Mouse (Mus musculus) hindbrain, embryonic 16.5 days (tissue): ENCODE data around the gene Rbm34. TPM values are rescaled to one million over a fixed set of nuclear protein-coding genes. Genes with fewer than 3 reads are reported as not detected.
"Not testable (repeated sequence)": the region's sequence is repeated elsewhere in the genome, so short reads cannot be mapped to it uniquely, and the experiment has no call there.

ENCODE experiments used
- ATAC-seq: fragments of 200-750 bp; cut with Nextera tagmentation; 2 replicates; pipeline ENCODE4 v1.8.0; 2017; ENCODE audit warnings: moderate TSS enrichment, moderate library complexity
- H3K27ac ChIP-seq: fragments of 300-500 bp; sonication (generic); 2 replicates; pipeline ENCODE4 v1.5.1; 2014; ENCODE audit warnings: low read depth, mild to moderate bottlenecking, control low read depth, low read length, moderate library complexity
- H3K27me3 ChIP-seq: fragments of 300-500 bp; sonication (generic); replicated peaks from 2 replicates; pipeline ENCODE4 v1.6.1; 2014; ENCODE audit warnings: low read length; ENCODE audit not compliant: control insufficient read depth, insufficient read depth
- H3K36me3 ChIP-seq: fragments of 300-500 bp; sonication (generic); 2 replicates; pipeline ENCODE4 v1.6.1; 2014; ENCODE audit warnings: mild to moderate bottlenecking, low read length, moderate library complexity, mixed read lengths; ENCODE audit not compliant: control insufficient read depth, insufficient read depth
- H3K4me1 ChIP-seq: fragments of 300-500 bp; sonication (generic); 2 replicates; pipeline ENCODE4 v1.6.1; 2014; ENCODE audit warnings: low read depth, low read length; ENCODE audit not compliant: control insufficient read depth, insufficient read depth
- H3K4me2 ChIP-seq: fragments of 300-500 bp; sonication (generic); 2 replicates; pipeline ENCODE4 v1.6.1; 2014; ENCODE audit warnings: mild to moderate bottlenecking, low read length, control low read depth, moderate library complexity
- H3K4me3 ChIP-seq: fragments of 300-500 bp; sonication (generic); 2 replicates; pipeline ENCODE4 v1.5.1; 2014; ENCODE audit warnings: mild to moderate bottlenecking, low read length, control low read depth, moderate library complexity
- H3K9ac ChIP-seq: fragments of 300-500 bp; sonication (generic); 2 replicates; pipeline ENCODE4 v1.6.1; 2014; ENCODE audit warnings: low read depth, mild to moderate bottlenecking, control low read depth, low read length, moderate library complexity
- H3K9me3 ChIP-seq: fragments of 300-500 bp; sonication (generic); 2 replicates; pipeline ENCODE4 v1.6.1; 2014; ENCODE audit warnings: mild to moderate bottlenecking, low read length, moderate library complexity; ENCODE audit not compliant: control insufficient read depth
- WGBS: fragments of 180-500 bp; shearing (Covaris S2); extraction: QIAGEN DNeasy Blood & Tissue Kit; methylation state at CpG from one replicate; pipeline ENCODE4 v1.1.7; 2014; 5-methylcytosine and 5-hydroxymethylcytosine counted together
- polyA plus RNA-seq: library from polyadenylated mRNA; unstranded; fragments of >200 nt; fragmentation: Nextera tagmentation; extraction: Ambion mirVana; gene quantifications from 2 replicates; pipeline ENCODE4 v1.2.1, GENCODE M21; 2015

The Rbm34 gene
- polyA plus RNA-seq, 1 experiment from 2014 or later, result 20.5 TPM

GRCm38 (mm10) chr8:126918356-126918755, 52.5 kb downstream of the Rbm34 start:
- H3K9me3 ChIP-seq, result no peaks in the 10 kb centered on the region
- no peak for ATAC-seq
- H3K4me2 ChIP-seq, result no peak overlapping the region
- H3K4me1 ChIP-seq, result peaks cover 12% of the 10 kb centered on the region
- no peaks in the 10 kb centered on the region for H3K36me3 ChIP-seq
- H3K4me3 ChIP-seq, result no peak overlapping the region
- H3K27me3 ChIP-seq, result no peaks in the 10 kb centered on the region
- WGBS, result 92% methylated on average over 1 of the region's 1 CpGs
- no peak overlapping the region for H3K9ac ChIP-seq
- H3K27ac ChIP-seq, result no peak overlapping the region

GRCm38 (mm10) chr8:126917179-126917905, 53.5 kb downstream of the Rbm34 start:
- Histone ChIP-seq H3K9me3 (no peaks in the 10 kb centered on the region), H3K27me3 (no peaks in the 10 kb centered on the region), H3K36me3 (no peaks in the 10 kb centered on the region), H3K4me1 (peaks cover 14% of the 10 kb centered on the region), H3K4me2 (no peak overlapping the region), H3K4me3 (no peak overlapping the region), H3K9ac (no peak overlapping the region), H3K27ac (no peak overlapping the region)
- 65% methylated on average over 6 of the region's 6 CpGs for WGBS
- ATAC-seq, result no peak

GRCm38 (mm10) chr8:126916611-126917010, 54.3 kb downstream of the Rbm34 start:
- H3K36me3 ChIP-seq, result no peaks in the 10 kb centered on the region
- no peak overlapping the region for H3K4me3 ChIP-seq
- no peak overlapping the region for H3K27ac ChIP-seq
- no peaks in the 10 kb centered on the region for H3K9me3 ChIP-seq
- no peak overlapping the region for H3K9ac ChIP-seq
- no peaks in the 10 kb centered on the region for H3K27me3 ChIP-seq
- ATAC-seq, result no peak
- WGBS, result 93% methylated on average over 4 of the region's 4 CpGs
- no peak overlapping the region for H3K4me2 ChIP-seq
- peaks cover 14% of the 10 kb centered on the region for H3K4me1 ChIP-seq

GRCm38 (mm10) chr8:126914609-126915375, 56.1 kb downstream of the Rbm34 start:
- WGBS, result 27% methylated on average over 10 of the region's 10 CpGs
- Histone ChIP-seq H3K4me2 (no peak overlapping the region), H3K36me3 (no peaks in the 10 kb centered on the region)

GRCm38 (mm10) chr8:126914107-126914490, 56.8 kb downstream of the Rbm34 start:
- not testable (repeated sequence) for ATAC-seq, H3K9ac ChIP-seq, H3K27me3 ChIP-seq, H3K4me2 ChIP-seq, H3K9me3 ChIP-seq, H3K27ac ChIP-seq, H3K36me3 ChIP-seq, H3K4me3 ChIP-seq
- WGBS, result 72% methylated on average over 10 of the region's 10 CpGs
- peaks cover 10% of the 10 kb centered on the region for H3K4me1 ChIP-seq

More at GRCm38 (mm10) chr8:126914609-126915375, 56.1 kb downstream of the Rbm34 start:
- no peaks in the 10 kb centered on the region for H3K9me3 ChIP-seq
- H3K4me3 ChIP-seq, result no peak overlapping the region
- no peaks in the 10 kb centered on the region for H3K27me3 ChIP-seq
- H3K27ac ChIP-seq, result no peak overlapping the region
- peaks cover 10% of the 10 kb centered on the region for H3K4me1 ChIP-seq
- no peak overlapping the region for H3K9ac ChIP-seq
- no peak for ATAC-seq

- peak; percentile 78 for ATAC-seq
- H3K27ac ChIP-seq, result peak overlapping the region; percentile 61
- H3K27me3 ChIP-seq, result no peaks in the 10 kb centered on the region
- 40% methylated on average over 12 of the region's 12 CpGs for WGBS
- H3K4me2 ChIP-seq, result no peak overlapping the region
- no peaks in the 10 kb centered on the region for H3K36me3 ChIP-seq
- H3K4me1 ChIP-seq, result peaks cover 10% of the 10 kb centered on the region
- H3K9me3 ChIP-seq, result no peaks in the 10 kb centered on the region
- H3K4me3 ChIP-seq, result no peak overlapping the region
- H3K9ac ChIP-seq, result no peak overlapping the region
Measured at GRCm38 (mm10) chr8:126913241-126914106, 57.4 kb downstream of the Rbm34 start.

GRCm38 (mm10) chr8:126909371-126909802, 61.5 kb downstream of the Rbm34 start:
- WGBS, result 61% methylated on average over 10 of the region's 10 CpGs
- Histone ChIP-seq H3K4me1 (peaks cover 6% of the 10 kb centered on the region), H3K27me3 (no peaks in the 10 kb centered on the region), H3K4me3 (no peak overlapping the region), H3K27ac (no peak overlapping the region), H3K4me2 (no peak overlapping the region), H3K9me3 (no peaks in the 10 kb centered on the region; the same call in 1 of the 2 replicates), H3K9ac (no peak overlapping the region), H3K36me3 (no peaks in the 10 kb centered on the region)
- no peak for ATAC-seq

GRCm38 (mm10) chr8:126908805-126909204, 62.1 kb downstream of the Rbm34 start:
- H3K4me3 ChIP-seq, result no peak overlapping the region
- no peak for ATAC-seq
- no peaks in the 10 kb centered on the region for H3K27me3 ChIP-seq
- no peak overlapping the region for H3K27ac ChIP-seq
- H3K36me3 ChIP-seq, result no peaks in the 10 kb centered on the region
- no peak overlapping the region for H3K4me2 ChIP-seq
- H3K9me3 ChIP-seq, result no peaks in the 10 kb centered on the region; the same call in 1 of the 2 replicates
- H3K9ac ChIP-seq, result no peak overlapping the region
- H3K4me1 ChIP-seq, result peaks cover 6% of the 10 kb centered on the region
- 69% methylated on average over 6 of the region's 6 CpGs for WGBS
